In the genomic region with DNA sequence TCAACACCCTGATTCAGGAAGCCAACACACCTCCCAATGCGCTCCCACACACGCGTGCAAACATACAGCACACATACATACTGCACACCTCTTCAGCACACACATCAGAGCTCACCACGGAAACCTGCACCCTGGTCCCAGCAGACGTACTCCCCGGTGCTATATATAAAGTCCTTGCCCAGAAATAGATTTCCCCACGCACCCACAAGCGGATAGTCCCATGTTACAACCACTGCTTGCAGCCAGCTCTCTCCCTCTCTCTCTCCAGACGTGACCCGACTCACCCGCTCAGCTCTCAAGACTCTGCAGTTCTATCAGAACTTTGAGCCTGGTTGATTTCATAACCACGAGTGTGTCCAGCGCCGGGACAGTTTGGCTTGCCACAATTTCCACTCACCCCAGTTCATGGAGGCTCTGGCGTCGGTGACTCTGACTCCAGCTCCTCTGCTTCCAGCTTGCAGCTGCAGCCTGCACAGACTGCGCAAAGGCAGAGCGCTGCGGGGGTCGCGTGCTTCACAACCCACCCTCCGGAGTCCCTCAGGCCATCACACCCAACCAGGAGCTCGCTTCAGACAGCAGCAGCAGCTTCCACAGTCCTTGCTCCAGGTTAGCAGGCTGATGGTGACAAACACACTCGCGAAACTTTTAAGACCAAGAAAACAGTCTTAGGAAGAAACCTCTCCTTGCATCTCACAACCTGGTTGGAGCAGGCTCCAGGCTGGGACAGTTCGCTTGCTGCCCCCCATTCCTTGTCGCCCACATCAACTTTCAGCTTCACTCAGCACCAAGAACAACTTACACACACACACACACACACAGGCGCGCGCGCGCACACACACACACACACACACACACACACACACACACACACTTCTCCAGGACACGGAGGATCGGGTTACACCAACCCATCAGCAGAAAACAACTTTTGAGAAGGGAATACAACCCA, we compare ENCODE assay signal across 8 mouse cellular contexts. TPM values are rescaled to one million over a fixed set of nuclear protein-coding genes. Genes with fewer than 3 reads are reported as not detected.
DNase-seq lines count a peak whose midpoint lies in the region; ATAC-seq and TF ChIP-seq lines count a peak whose summit lies in the region.

No protein-coding gene starts in this region.

- peaks cover 24% of the 10 kb centered on the region for H3K4me1 ChIP-seq in embryonic facial prominence, embryonic 13.5 days
- H3K4me1 ChIP-seq in kidney, adult 2 months (ENCODE audit: control insufficient read depth, insufficient read depth, low read length), result peaks cover 5% of the 10 kb centered on the region; the same call in 1 of the 2 replicates
- H3K4me1 ChIP-seq in limb, embryonic 11.5 days (ENCODE audit: control insufficient read depth, insufficient read depth, low read length), result no peaks in the 10 kb centered on the region
- H3K4me1 ChIP-seq in midbrain, embryonic 12.5 days, result 0 out of 2 replicates have a peak, but pooled peaks cover 6% of the 10 kb centered on the region
- H3K4me1 ChIP-seq in stomach, embryonic 14.5 days (ENCODE audit: control insufficient read depth, insufficient read depth, low read length), result peaks cover 21% of the 10 kb centered on the region

- H3K36me3 ChIP-seq in embryonic facial prominence, embryonic 13.5 days, result no peaks in the 10 kb centered on the region
- H3K36me3 ChIP-seq in kidney, adult 2 months (ENCODE audit: control insufficient read depth, insufficient read depth, low read length), result no peaks in the 10 kb centered on the region; the same call in 1 of the 2 replicates
- no peaks in the 10 kb centered on the region for H3K36me3 ChIP-seq in limb, embryonic 11.5 days (ENCODE audit: control insufficient read depth, insufficient read depth, low read length)
- no peaks in the 10 kb centered on the region for H3K36me3 ChIP-seq in midbrain, embryonic 12.5 days
- H3K36me3 ChIP-seq in stomach, embryonic 14.5 days (ENCODE audit: control insufficient read depth, insufficient read depth, low read length), result no peaks in the 10 kb centered on the region

- TF ChIP-seq POLR2A in kidney, adult 2 months (IDR thresholded peaks at IDR 0.05; ENCODE audit: low read depth, low read length), result no peak

- no peaks in the 10 kb centered on the region for H3K27me3 ChIP-seq in embryonic facial prominence, embryonic 13.5 days
- no peaks in the 10 kb centered on the region for H3K27me3 ChIP-seq in kidney, adult 2 months (replicated peaks; ENCODE audit: control insufficient read depth, insufficient read depth, low read length)
- H3K27me3 ChIP-seq in limb, embryonic 11.5 days (ENCODE audit: control insufficient read depth, insufficient read depth, low read length), result no peaks in the 10 kb centered on the region
- no peaks in the 10 kb centered on the region; the same call in 1 of the 2 replicates for H3K27me3 ChIP-seq in midbrain, embryonic 12.5 days
- H3K27me3 ChIP-seq in stomach, embryonic 14.5 days (ENCODE audit: control insufficient read depth, insufficient read depth, low read length), result no peaks in the 10 kb centered on the region

- peak overlapping the region; percentile 82 for H3K9ac ChIP-seq in embryonic facial prominence, embryonic 13.5 days
- peak overlapping the region; percentile 56 for H3K9ac ChIP-seq in limb, embryonic 11.5 days (ENCODE audit: low read length)
- peak overlapping the region; percentile 50 for H3K9ac ChIP-seq in midbrain, embryonic 12.5 days (replicated peaks)
- H3K9ac ChIP-seq in stomach, embryonic 14.5 days (replicated peaks; ENCODE audit: low read depth, low read length), result peak overlapping the region; percentile 82

- H3K9me3 ChIP-seq in embryonic facial prominence, embryonic 13.5 days, result no peaks in the 10 kb centered on the region
- no peaks in the 10 kb centered on the region for H3K9me3 ChIP-seq in limb, embryonic 11.5 days (ENCODE audit: control insufficient read depth, low read length)
- H3K9me3 ChIP-seq in midbrain, embryonic 12.5 days, result no peaks in the 10 kb centered on the region
- H3K9me3 ChIP-seq in stomach, embryonic 14.5 days (ENCODE audit: control insufficient read depth, low read depth, low read length), result no peaks in the 10 kb centered on the region

- 6% methylated on average over 34 of the region's 34 CpGs for WGBS in embryonic facial prominence, embryonic 13.5 days
- 3% methylated on average over 34 of the region's 34 CpGs for WGBS in kidney, adult 2 months
- 6% methylated on average over 34 of the region's 34 CpGs for WGBS in limb, embryonic 11.5 days
- WGBS in midbrain, embryonic 12.5 days, result 8% methylated on average over 34 of the region's 34 CpGs
- WGBS in stomach, embryonic 14.5 days, result 2% methylated on average over 34 of the region's 34 CpGs

- H3K4me3 ChIP-seq in embryonic facial prominence, embryonic 13.5 days, result peak overlapping the region; percentile 66
- H3K4me3 ChIP-seq in kidney, adult 2 months (ENCODE audit: insufficient read depth, low read depth, low read length), result peak overlapping the region; percentile 87
- peak overlapping the region; percentile 49 for H3K4me3 ChIP-seq in limb, embryonic 11.5 days (ENCODE audit: low read depth, low read length)
- peak overlapping the region; percentile 62 for H3K4me3 ChIP-seq in midbrain, embryonic 12.5 days
- H3K4me3 ChIP-seq in stomach, embryonic 14.5 days (ENCODE audit: low read depth, low read length), result peak overlapping the region; percentile 77

- peak overlapping the region; percentile 76 for H3K4me2 ChIP-seq in embryonic facial prominence, embryonic 13.5 days
- peak overlapping the region; percentile 62 for H3K4me2 ChIP-seq in limb, embryonic 11.5 days (ENCODE audit: low read depth, severe bottlenecking)
- peak overlapping the region; percentile 76 for H3K4me2 ChIP-seq in midbrain, embryonic 12.5 days (replicated peaks)
- H3K4me2 ChIP-seq in stomach, embryonic 14.5 days (replicated peaks; ENCODE audit: low read depth, low read length), result peak overlapping the region; percentile 63

- ATAC-seq in cerebellum, adult (ENCODE audit: insufficient number of reproducible peaks, low FRiP score, low TSS enrichment), result 0 out of 2 replicates have a peak, but pooled peaks have one; percentile 5
- peak; percentile 63 for ATAC-seq in embryonic facial prominence, embryonic 13.5 days (ENCODE audit: insufficient number of reproducible peaks, insufficient read depth, low FRiP score, low TSS enrichment, low read depth)
- peak; percentile 83 for ATAC-seq in limb, embryonic 11.5 days (ENCODE audit: insufficient number of reproducible peaks, low FRiP score, low TSS enrichment, low read depth)
- peak; percentile 74 for ATAC-seq in midbrain, embryonic 12.5 days (ENCODE audit: low FRiP score, low read depth)
- ATAC-seq in stomach, embryonic 14.5 days (ENCODE audit: insufficient number of reproducible peaks, insufficient read depth, low FRiP score, low read depth), result peak; percentile 24; the same call in 1 of the 2 replicates

- DNase-seq in cerebellum, adult 8-10 months, result no peak
- DNase-seq in heart, adult 8-10 months (ENCODE audit: low spot score), result peak; percentile 65
- DNase-seq in kidney, adult 2 months, result peak; percentile 79
- peak; percentile 73 for DNase-seq in limb, embryonic 11.5 days (ENCODE audit: low spot score)

- H3K27ac ChIP-seq in embryonic facial prominence, embryonic 13.5 days, result peak overlapping the region; percentile 80
- H3K27ac ChIP-seq in kidney, adult 2 months (ENCODE audit: insufficient read depth, low read depth, low read length), result peak overlapping the region; percentile 94
- 0 out of 2 replicates have a peak overlapping the region, but pooled peaks have one; percentile 25 for H3K27ac ChIP-seq in limb, embryonic 11.5 days (replicated peaks; ENCODE audit: low read depth, low read length)
- H3K27ac ChIP-seq in midbrain, embryonic 12.5 days (replicated peaks), result no peak overlapping the region
- H3K27ac ChIP-seq in stomach, embryonic 14.5 days (ENCODE audit: low read length), result peak overlapping the region; percentile 97

- no peak for TF ChIP-seq CTCF in kidney, adult 2 months (conservative IDR thresholded peaks at IDR 0.05; ENCODE audit: insufficient read depth, insufficient read length, low read depth, low read length)

RNA-seq across cellular contexts. Expression of a gene that starts 1.2 kb away (rescaled TPM):
- polyA plus RNA-seq in embryonic facial prominence, embryonic 13.5 days (2015; fragmentation: Nextera tagmentation; extraction: Ambion mirVana), result 49.1 and 57.2 TPM in 2 replicates
- 100 to 1,000 TPM; 156 to 177 (median 174) TPM for total RNA-seq in heart, adult 8-10 months (2022)
- polyA plus RNA-seq in kidney, adult 2 months (2012; rRNA removed), result 147 and 188 TPM in 2 replicates
- polyA plus RNA-seq in limb, embryonic 11.5 days (2014; fragmentation: Nextera tagmentation; extraction: Ambion mirVana), result 26.3 and 29.8 TPM in 2 replicates
- 14.5 and 18.0 TPM in 2 replicates for polyA plus RNA-seq in midbrain, embryonic 12.5 days (2016; fragmentation: Nextera tagmentation; extraction: Ambion mirVana)
- polyA plus RNA-seq in stomach, embryonic 14.5 days (2014; fragmentation: Nextera tagmentation; extraction: Ambion mirVana), result 149 and 157 TPM in 2 replicates

Comparison
In these comparisons a context has a peak if more than half of its experiments do, and no peak if none do; other contexts are left out.
1. ATAC-seq: peak in every context shown above with its lines; median percentile 83 in limb, embryonic 11.5 days; 74 in midbrain, embryonic 12.5 days; 63 in embryonic facial prominence, embryonic 13.5 days; 24 in stomach, embryonic 14.5 days; 5 in cerebellum, adult.